Mouse (Mus musculus) kidney, embryonic 14.5 days (tissue): ENCODE measurements around the gene Fam222b. TPM values are rescaled to one million over a fixed set of nuclear protein-coding genes. Genes with fewer than 3 reads are reported as not detected.

Experiments
- ATAC-seq: fragments of 200-750 bp; cut with Nextera tagmentation; 2 replicates; pipeline ENCODE4 v1.8.0; 2017; ENCODE audit warnings: moderate number of reproducible peaks, mild to moderate bottlenecking, moderate TSS enrichment, moderate library complexity; ENCODE audit not compliant: low FRiP score, low TSS enrichment
- H3K27ac ChIP-seq: fragments of 300-500 bp; sonication (generic); 2 replicates; pipeline ENCODE4 v1.5.1; 2014; ENCODE audit warnings: low read depth, mild to moderate bottlenecking, low read length, moderate library complexity, mixed read lengths
- H3K27me3 ChIP-seq: fragments of 300-500 bp; sonication (generic); 2 replicates; pipeline ENCODE4 v1.6.1; 2014; ENCODE audit warnings: mild to moderate bottlenecking, low read length; ENCODE audit not compliant: control insufficient read depth, insufficient read depth
- H3K36me3 ChIP-seq: fragments of 300-500 bp; sonication (generic); 2 replicates; pipeline ENCODE4 v1.6.1; 2014; ENCODE audit warnings: low read length, mixed read lengths; ENCODE audit not compliant: control insufficient read depth, insufficient read depth
- H3K4me1 ChIP-seq: fragments of 300-500 bp; sonication (generic); 2 replicates; pipeline ENCODE4 v1.6.1; 2014; ENCODE audit warnings: low read length, mixed read lengths; ENCODE audit not compliant: control insufficient read depth, insufficient read depth
- H3K4me2 ChIP-seq: fragments of 300-500 bp; sonication (generic); replicated peaks from 2 replicates; pipeline ENCODE4 v1.6.1; 2014; ENCODE audit warnings: low read depth, mild to moderate bottlenecking, low read length
- H3K4me3 ChIP-seq: fragments of 300-500 bp; sonication (generic); 2 replicates; pipeline ENCODE4 v1.5.1; 2014; ENCODE audit warnings: mild to moderate bottlenecking, low read length
- H3K9ac ChIP-seq: fragments of 300-500 bp; sonication (generic); 2 replicates; pipeline ENCODE4 v1.6.1; 2014; ENCODE audit warnings: low read depth, mild to moderate bottlenecking, low read length, moderate library complexity
- H3K9me3 ChIP-seq: fragments of 300-500 bp; sonication (generic); 2 replicates; pipeline ENCODE4 v1.6.1; 2016; ENCODE audit warnings: low read length; ENCODE audit not compliant: control insufficient read depth
- WGBS: fragments of 180-500 bp; shearing (Covaris S2); extraction: QIAGEN DNeasy Blood & Tissue Kit; methylation state at CpG from one replicate; pipeline ENCODE4 v1.1.7; 2014; 5-methylcytosine and 5-hydroxymethylcytosine counted together
- polyA plus RNA-seq: library from polyadenylated mRNA; unstranded; fragments of >200 nt; fragmentation: Nextera tagmentation; extraction: Ambion mirVana; gene quantifications from 2 replicates; pipeline ENCODE4 v1.2.1, GENCODE M21; 2014

Gene Fam222b
- polyA plus RNA-seq, 1 experiment from 2014 or later: 16.9 TPM

DNA sequence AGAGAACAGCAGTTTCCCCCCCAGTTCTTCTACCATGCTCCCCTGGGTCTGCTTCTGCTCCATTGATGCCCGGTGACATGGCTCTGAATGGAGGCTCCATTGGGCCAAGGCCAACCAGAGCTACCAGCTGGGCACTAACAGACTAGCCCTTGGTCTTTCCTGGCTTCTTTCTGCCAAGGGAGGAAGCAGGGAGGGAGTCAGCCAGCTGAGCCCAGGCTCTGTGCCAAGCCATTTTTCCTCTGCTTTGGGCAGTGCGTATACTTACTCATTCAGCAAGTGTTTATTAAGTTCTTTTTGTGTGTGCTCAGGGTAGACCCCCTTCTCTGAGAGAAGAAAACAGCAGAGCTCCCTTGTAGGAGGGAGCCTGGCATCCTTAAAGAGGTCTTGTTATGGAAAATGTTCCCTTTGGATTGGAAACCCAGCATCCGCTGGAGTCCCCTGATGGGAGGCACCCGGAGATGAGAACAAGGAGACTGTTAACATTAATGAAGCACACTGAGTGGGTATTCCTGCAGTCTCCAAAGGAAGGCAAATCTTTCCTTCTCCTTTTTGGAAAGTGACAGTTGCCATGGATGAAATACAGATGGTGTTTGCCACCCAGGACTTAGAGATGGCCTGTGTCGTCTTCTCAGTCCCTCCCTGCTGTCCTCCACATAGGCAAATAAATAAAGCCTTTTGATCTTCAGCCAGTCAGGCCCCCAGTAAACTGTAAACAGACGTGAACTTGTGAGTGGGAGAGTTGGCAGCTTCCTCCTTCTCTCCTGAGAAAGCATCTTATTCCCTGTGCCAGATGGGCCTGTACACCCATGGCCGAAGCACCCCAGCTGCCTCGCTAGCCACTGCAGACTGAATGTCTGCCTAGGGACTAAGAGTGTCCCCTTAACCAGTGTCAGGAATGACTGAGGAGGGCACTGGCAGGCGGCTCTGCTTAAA is 58.1 kb downstream of the Fam222b start:
- Histone ChIP-seq H3K27me3 (no peaks in the 10 kb centered on the region), H3K4me3 (no peak overlapping the region), H3K4me1 (no peaks in the 10 kb centered on the region), H3K4me2 (no peak overlapping the region), H3K36me3 (peaks cover 69% of the 10 kb centered on the region), H3K27ac (0 out of 2 replicates have a peak overlapping the region, but pooled peaks have one; percentile 11), H3K9ac (no peak overlapping the region), H3K9me3 (no peaks in the 10 kb centered on the region)
- 73% methylated on average over 9 of the region's 9 CpGs for WGBS
- no peak for ATAC-seq

GRCm38 (mm10) chr11:78153778-78154177 is 59.3 kb downstream of the Fam222b start:
- H3K36me3 ChIP-seq: peaks cover 81% of the 10 kb centered on the region

DNA sequence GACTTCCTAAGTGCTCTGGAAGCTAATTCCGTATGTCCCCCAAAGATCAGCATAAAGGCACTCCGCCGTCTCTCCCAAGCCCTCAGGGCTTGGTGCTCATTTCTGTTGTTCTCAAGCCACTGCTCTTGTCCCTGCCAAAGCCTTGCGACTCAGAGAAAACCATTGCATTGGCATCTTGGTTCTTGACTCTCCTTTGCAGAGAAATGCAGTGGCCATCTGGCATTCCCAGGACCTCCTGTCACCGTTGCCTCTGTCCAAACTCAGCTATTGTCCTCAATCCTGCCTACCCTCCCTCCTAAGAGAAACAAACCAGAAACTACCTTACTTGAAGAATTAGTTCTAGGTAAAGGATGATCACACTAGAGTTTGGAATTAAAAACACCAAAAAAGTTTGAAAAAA is 61.2 kb downstream of the Fam222b start:
- Histone ChIP-seq H3K4me3 (no peak overlapping the region), H3K9me3 (no peaks in the 10 kb centered on the region), H3K36me3 (peaks cover 88% of the 10 kb centered on the region), H3K27me3 (no peaks in the 10 kb centered on the region), H3K27ac (no peak overlapping the region), H3K4me1 (no peaks in the 10 kb centered on the region), H3K4me2 (no peak overlapping the region), H3K9ac (no peak overlapping the region)
- 89% methylated on average over 5 of the region's 5 CpGs for WGBS
- no peak for ATAC-seq

More at GRCm38 (mm10) chr11:78153778-78154177, 59.3 kb downstream of the Fam222b start:
- ATAC-seq: no peak
- Histone ChIP-seq H3K4me2 (no peak overlapping the region), H3K9me3 (no peaks in the 10 kb centered on the region), H3K9ac (no peak overlapping the region), H3K27ac (no peak overlapping the region), H3K4me1 (no peaks in the 10 kb centered on the region), H3K27me3 (no peaks in the 10 kb centered on the region), H3K4me3 (no peak overlapping the region)
- WGBS: 80% methylated on average over 13 of the region's 13 CpGs

- Histone ChIP-seq H3K36me3 (peaks cover 89% of the 10 kb centered on the region), H3K27ac (no peak overlapping the region), H3K9ac (no peak overlapping the region), H3K4me1 (no peaks in the 10 kb centered on the region), H3K27me3 (no peaks in the 10 kb centered on the region), H3K9me3 (no peaks in the 10 kb centered on the region), H3K4me2 (no peak overlapping the region), H3K4me3 (no peak overlapping the region)
- no peak for ATAC-seq
- 60% methylated on average over 6 of the region's 6 CpGs for WGBS
Observed at GRCm38 (mm10) chr11:78156156-78156699, 61.8 kb downstream of the Fam222b start.

- Histone ChIP-seq H3K9me3 (no peaks in the 10 kb centered on the region), H3K27ac (no peak overlapping the region), H3K9ac (no peak overlapping the region), H3K4me2 (no peak overlapping the region), H3K27me3 (no peaks in the 10 kb centered on the region), H3K36me3 (peaks cover 80% of the 10 kb centered on the region), H3K4me1 (peaks cover 20% of the 10 kb centered on the region), H3K4me3 (no peak overlapping the region)
- peak; percentile 16 for ATAC-seq
- 31% methylated on average over 2 of the region's 2 CpGs for whole genome bisulfite sequencing
Observed at GRCm38 (mm10) chr11:78159096-78159495, 64.6 kb downstream of the Fam222b start.

GRCm38 (mm10) chr11:78159557-78159956 is 65.1 kb downstream of the Fam222b start:
- Histone ChIP-seq H3K4me3 (no peak overlapping the region), H3K9ac (no peak overlapping the region), H3K27ac (no peak overlapping the region), H3K9me3 (no peaks in the 10 kb centered on the region), H3K4me1 (peaks cover 20% of the 10 kb centered on the region), H3K27me3 (no peaks in the 10 kb centered on the region), H3K36me3 (peaks cover 75% of the 10 kb centered on the region), H3K4me2 (no peak overlapping the region)
- no peak for ATAC-seq
- 84% methylated on average over 7 of the region's 7 CpGs for WGBS

GRCm38 (mm10) chr11:78160171-78160570 is 65.7 kb downstream of the Fam222b start:
- H3K27me3 ChIP-seq: no peaks in the 10 kb centered on the region
- peaks cover 70% of the 10 kb centered on the region for H3K36me3 ChIP-seq
- no peak overlapping the region for H3K9ac ChIP-seq
- no peak overlapping the region for H3K4me3 ChIP-seq
- no peak for ATAC-seq
- no peak overlapping the region for H3K4me2 ChIP-seq
- H3K9me3 ChIP-seq: no peaks in the 10 kb centered on the region
- peaks cover 20% of the 10 kb centered on the region for H3K4me1 ChIP-seq
- no peak overlapping the region for H3K27ac ChIP-seq
- 87% methylated on average over 18 of the region's 18 CpGs for WGBS

GRCm38 (mm10) chr11:78160675-78161074 is 66.2 kb downstream of the Fam222b start:
- Histone ChIP-seq H3K4me2 (no peak overlapping the region), H3K27ac (no peak overlapping the region), H3K27me3 (no peaks in the 10 kb centered on the region), H3K9me3 (no peaks in the 10 kb centered on the region), H3K4me3 (no peak overlapping the region), H3K9ac (no peak overlapping the region), H3K4me1 (peaks cover 21% of the 10 kb centered on the region), H3K36me3 (peaks cover 65% of the 10 kb centered on the region)
- 91% methylated on average over 3 of the region's 3 CpGs for WGBS
- ATAC-seq: no peak

DNA sequence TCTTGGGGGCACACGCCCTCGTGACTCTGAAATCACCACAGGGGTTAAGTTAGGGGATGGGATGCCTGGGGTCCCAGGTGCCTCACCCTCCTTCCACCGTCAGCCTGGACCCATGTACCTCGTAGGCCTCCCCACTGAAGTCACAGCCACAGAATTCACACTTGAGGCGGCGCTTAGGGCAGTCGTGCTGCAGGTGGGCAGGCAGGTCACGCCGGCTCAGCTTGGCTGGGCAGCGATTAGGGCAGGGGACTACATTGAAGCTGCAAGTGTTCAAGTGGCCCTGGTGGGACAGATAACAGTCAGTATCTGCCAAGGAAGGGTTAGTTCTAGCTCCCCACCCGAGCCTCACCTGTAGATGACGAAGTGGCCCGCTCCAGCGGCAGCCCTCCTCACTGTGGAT is 66.7 kb downstream of the Fam222b start:
- no peak for ATAC-seq
- H3K4me2 ChIP-seq: no peak overlapping the region
- no peak overlapping the region for H3K4me3 ChIP-seq
- peaks cover 25% of the 10 kb centered on the region for H3K4me1 ChIP-seq
- 90% methylated on average over 14 of the region's 14 CpGs for WGBS
- H3K9ac ChIP-seq: no peak overlapping the region
- no peaks in the 10 kb centered on the region for H3K9me3 ChIP-seq
- H3K27ac ChIP-seq: no peak overlapping the region
- H3K27me3 ChIP-seq: no peaks in the 10 kb centered on the region
- H3K36me3 ChIP-seq: peaks cover 60% of the 10 kb centered on the region
